Mouse (Mus musculus): ENCODE data around the gene Aagab.

- TF ChIP-seq CTCF (IDR thresholded peaks at IDR 0.05; ENCODE audit: low read depth, low read length) (no peak), POLR2A (IDR thresholded peaks at IDR 0.05; ENCODE audit: insufficient read depth, low read length) (no peak)
Observed at GRCm38 (mm10) chr9:63625090-63625756, 22.8 kb downstream of the Aagab start.
